Mouse (Mus musculus) spleen, postnatal 4 days (tissue): ENCODE measurements at regions not wholly inside any gene's neighbourhood (a gene's known extent, or its start where the extent isn't known, plus 50 kb on each side); places are given as distances from the start of the nearest gene placed in this dataset.

Source experiments
- DNase-seq, 2 experiments: peaks; one replicate each; pipeline ENCODE4 v3.0.0; 2022; ENCODE audit warnings: low spot score in 2 of 2

DNA sequence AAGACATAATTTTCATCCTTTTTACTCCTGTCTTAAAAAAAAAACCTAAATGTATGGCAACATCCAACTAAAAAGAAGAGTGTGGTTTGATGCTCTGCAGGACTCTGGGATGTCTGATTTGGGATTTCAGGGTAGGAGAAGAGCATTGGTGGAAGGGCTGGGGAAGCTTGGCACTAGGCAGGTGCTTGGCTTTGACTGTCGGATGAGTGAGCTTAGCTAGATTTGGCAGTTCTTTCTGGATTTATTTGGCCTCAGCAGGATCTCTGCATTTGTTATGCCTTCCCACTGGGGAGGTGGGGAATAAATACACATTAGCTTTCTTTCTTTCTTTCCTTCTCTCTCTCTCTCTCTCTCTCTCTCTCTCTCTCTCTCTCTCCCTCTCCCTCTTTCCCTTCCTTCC, 118.1 kb upstream of the Auts2 start:
- no peak for DNase-seq

DNA sequence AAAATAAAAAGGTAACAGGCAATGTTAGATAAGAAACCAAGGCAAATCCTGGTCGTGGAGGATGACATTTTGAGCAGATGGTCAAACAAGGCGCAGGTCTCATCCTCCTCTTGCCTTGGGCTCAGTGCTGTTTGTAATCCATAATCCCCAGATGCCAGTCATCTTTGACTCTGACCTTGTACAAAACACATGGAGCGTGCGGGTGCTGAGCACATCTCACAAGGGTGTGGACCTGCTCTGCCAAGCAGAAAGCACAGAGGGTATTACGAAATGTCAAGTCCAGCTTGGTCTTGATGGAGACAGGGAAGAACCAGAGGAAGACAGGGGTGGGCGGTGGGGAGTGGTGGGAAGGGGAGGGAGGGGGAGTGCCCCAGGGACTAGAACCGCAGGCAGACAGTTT, 116.9 kb upstream of the Auts2 start:
- no peak for DNase-seq

DNA sequence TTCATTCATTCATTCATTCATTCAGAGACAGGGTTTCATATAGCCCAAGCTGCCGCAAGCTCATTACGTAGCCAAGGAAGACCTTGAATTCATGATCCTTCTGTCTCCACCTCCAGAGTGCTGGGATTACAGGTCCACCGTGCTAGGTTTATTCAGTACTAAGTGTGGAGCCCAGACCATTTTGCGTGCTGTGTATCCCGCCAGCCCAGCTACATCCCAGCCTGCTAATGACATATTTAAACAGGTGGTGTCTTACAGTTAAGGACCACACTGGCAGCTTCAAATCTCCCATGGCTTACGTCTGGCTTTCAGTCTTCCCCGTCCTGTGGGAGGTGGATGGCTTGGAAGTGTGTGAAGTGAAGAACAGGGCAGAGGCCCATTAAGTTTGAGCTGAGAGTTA, 111.2 kb upstream of the Auts2 start:
- DNase-seq = no peak

DNA sequence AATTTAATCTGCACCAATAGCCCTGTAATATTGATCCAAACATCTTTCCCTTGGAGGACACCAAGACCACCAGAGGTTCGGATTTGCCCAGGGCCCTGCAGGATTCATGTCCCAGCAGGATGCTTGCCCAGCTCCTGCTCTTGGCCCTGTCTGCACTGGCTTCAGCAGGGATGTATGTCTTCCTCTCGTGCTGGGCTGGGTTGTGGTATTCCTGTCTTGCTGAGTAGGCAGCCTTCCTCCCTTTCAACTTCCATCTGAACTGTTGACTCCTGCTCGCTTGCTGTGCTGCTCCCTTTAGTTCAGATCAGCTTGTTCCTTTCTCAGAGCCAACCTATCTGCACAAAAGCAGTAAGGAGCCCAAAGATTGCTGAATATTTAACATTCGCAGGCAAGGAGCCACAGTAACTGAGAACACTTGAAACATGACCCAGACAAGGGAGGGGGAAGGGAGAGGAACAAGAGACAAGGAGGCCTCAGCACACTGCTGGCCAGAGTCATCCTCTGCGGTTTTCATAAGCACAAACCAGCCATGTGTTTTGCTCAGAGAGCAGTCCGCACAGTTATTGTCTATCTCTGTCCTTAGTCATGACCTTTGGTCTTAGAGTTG, 110.7 kb upstream of the Auts2 start:
- no peak for DNase-seq

DNA sequence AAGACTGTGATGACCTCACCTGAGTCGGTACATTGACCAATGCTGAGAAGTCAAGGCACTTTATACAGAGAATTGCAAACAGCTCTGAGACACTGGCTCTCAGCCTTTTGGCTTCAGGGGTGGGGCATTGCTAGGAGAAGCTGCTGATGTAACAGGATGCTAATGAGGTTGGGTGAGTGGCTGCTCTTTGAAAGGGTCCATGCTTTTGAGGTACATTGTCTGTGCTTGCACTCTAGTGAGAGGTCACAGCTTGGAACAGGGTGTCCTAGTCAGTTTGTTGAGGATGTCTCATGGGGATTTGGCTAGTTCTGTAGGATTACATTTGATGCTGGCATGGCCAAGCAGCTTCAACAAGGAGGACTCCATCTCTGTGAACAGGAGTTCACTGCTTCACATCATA, 109.1 kb upstream of the Auts2 start:
- DNase-seq = no peak

DNA sequence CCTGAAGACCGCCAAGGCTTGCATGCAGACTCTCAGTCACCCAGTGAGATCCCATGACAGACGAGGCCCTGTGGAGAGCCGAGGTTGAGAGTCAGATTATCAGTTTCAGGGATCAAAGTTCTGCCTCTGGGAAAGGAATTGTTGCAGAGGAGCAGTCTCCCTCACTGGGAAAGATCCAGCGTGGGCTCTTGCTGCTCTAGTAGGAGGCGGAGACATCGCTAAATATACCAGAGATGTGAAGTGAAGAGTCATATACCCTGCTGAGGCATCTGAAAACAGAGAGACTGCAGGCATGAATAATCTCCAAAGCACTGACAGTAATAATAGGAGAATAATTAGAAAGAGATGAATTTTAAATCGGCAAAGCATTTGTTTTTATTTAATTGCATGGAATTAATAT, 106.6 kb upstream of the Auts2 start:
- DNase-seq = no peak

DNA sequence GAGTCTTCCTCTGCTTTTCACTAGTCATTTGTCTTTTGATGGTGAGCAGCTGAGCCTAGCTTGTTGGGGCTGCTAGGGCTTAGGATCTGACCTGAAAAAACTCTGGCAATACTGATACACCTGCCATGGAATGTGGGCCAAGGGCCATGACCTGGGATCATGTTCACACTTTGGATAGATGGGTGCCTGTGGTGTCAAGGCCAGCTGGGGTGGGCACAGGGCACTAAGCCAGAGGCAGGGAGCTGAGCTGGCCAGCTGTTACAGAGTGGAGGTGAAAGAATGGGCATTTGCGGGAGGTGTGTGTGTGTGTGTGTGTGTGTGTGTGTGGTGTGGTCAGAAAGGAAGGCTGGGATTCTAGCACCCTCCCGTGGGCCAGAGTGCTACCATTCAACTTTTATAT, 105.6 kb upstream of the Auts2 start:
- no peak for DNase-seq

DNA sequence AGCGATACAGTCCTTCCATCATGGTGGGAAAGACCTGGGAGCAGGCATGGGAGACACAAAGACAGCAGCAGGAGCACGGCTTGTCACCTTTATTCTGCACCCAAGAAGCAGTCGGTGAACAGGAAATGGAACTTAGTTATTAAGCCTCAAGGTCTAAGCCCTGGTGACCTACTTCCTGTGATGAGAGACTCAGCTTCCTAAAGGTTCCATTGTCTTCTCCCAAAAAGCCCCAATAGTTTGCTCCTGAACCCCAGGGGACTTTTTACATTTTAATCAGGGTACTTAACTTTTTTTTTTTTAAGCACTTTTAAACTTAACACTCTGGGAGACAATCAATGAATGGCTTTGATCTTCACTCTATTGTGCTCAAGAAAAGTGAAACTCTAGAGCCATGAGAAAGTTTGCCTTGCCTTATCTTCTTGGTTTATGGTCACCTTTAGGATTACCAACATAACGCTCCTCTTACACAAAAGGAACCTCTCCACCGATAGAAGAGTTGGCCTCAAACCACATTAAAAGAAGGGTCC, 101.6 kb upstream of the Auts2 start:
- DNase-seq = no peak

DNA sequence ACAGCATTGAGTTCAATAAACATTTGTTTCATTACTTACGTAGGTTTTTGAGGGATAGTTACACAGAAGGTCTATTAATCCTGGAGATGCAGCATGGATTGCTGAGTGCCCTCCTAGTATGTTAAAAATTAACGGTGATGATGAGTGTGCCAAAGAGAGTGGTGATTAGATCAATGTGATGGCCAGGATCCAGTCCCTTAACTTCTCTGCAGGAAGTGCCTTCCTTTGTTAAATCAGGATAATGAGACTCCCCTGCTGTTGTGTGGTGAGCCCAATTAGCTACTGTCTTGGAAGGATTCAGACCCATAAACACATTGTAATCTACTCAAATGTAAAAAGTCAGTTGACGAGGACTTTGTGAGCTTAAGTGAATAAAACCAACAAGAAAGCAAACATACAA, 100.1 kb upstream of the Auts2 start:
- no peak for DNase-seq

DNA sequence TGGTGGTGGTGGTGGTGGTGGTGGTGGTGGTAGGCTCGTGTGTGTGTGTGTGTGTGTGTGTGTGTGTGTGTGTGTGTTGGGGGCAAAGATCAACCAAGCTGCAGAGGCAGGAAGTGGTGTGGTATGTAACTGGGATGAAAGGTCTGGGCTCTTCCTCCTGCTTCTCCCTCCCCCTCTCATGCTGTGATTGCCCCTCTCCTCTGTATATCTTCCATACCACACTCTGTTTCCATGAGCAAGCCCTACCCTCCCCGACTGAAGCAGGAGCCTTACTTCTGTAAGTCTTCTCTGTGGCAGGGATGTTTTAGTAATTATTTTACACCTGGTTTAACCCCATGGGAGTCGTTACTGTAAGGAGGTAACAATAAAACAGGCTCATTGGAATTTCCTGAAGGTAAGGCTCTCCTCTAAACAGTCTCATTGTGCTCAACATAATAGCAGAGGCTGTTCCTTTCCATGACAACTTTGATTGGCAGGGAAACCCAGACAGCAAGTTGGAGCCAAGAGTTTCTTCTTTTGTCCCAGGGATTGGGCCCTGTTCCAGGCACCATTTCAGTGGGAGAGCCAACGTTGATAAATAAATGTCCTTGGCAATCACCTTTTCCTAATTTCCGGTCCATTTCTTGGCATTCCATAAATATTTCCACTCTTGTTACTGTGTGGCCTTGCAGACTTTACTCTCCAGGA, 90.2 kb upstream of the Auts2 start:
- DNase-seq = no peak

DNA sequence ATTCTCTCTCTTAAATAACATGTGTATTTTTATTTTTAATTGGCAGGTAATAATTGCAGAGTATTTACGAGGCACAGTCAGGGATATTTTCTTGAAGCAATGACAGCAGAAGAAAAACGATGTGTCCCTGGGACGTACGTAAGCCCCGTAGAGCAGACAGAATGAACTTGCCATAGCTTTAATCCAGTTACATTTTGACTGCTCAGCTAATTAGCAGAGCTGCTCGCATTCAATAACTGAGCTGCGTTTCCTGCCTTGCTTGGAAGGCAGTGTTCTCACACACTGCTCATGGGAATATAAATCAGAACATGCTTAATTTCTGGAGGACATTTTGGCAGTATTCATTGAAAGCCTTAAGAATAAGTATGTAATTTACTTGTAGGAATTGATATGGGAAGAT, 78.6 kb upstream of the Auts2 start:
- DNase-seq = no peak

DNA sequence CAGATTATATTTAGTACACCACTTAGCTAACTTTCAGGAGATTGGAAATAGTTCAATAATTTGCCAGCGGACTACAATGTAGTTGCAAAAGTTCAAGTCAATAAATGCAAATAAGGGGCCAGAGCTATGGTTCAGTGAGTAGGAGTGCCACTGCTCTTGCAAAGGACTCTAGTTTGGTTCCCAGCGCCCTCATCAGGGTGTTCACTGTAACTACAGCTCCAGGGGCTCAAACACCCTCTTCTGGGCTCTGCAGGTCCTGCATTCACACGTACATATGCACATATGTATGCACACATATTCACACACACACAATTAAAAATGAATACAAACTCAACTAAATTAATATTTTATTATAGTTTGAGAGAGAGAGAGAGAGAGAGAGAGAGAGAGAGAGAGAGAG, 74.1 kb upstream of the Auts2 start:
- DNase-seq = no peak

DNA sequence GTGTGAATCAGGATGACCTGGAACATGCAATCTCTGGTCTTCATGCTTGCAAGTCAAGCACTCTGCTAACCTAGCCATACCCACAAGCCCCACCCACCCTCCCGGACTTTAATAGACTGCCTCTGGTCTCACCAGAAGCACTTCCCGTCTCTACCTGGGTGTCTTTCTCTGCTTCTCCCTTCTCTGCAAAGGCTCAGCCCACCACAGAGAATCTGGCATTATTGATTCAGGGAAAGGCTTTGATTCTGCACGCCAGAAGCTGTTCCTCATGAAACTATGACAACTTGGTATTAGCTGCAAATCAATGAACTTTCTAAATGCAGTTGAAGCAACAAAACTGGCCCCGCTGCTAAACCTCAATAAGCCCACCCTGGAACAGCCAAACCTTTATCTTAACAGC, 66.1 kb upstream of the Auts2 start:
- DNase-seq = no peak

DNA sequence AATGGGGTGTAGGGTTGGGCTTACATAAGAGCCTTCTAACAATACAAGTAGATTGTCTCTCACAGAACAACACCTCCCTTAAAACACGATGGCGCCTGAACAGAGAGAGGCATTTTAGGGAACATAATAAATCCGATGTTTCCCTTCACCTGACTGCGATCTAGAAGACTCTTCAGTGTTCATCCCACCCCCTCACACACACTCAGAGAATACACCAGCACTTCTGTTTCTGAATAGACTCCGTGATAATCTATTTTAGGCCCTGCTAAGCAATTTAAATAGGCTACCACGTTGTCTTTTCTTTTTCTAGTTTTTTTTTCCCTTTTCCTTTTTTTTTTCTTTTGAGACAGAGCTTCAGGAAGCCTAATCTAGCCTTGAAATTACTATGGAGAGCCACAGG, 63.1 kb upstream of the Auts2 start:
- no peak for DNase-seq

DNA sequence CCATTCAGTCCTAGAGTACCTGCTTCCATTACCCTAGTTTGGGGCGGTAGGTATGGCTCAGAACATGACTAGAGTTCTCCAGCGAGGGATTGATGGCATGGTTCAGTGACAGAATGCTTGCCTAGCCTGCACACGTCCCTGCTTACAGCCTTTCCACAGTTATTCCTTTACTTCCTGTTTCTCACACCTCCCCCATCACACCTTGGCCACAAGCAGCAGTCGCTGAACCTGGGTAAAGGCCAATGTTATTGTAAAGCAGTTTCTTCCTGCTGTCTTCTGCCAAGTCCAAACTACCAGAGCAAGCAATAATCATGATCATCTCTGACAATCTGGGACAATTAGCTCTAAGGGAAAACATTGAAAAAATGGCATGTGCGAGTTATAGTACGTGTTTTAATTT, 51.7 kb upstream of the Auts2 start:
- DNase-seq = no peak
